Mouse (Mus musculus): ENCODE results near the gene Ccdc83. TPM values are rescaled to one million over a fixed set of nuclear protein-coding genes. Genes with fewer than 3 reads are reported as not detected.

The Ccdc83 gene
- polyA plus RNA-seq, 1 experiment = not detected

Other genes starting within 250 kb of the Ccdc83 start
- gene Picalm, start 135.6 kb downstream of the Ccdc83 start, polyA plus RNA-seq (2012; rRNA removed) = 115 and 118 TPM in 2 replicates
- 62.9 and 63.6 TPM in 2 replicates for gene Sytl2, start 36.5 kb upstream of the Ccdc83 start, polyA plus RNA-seq (2012; rRNA removed)
- 0.62 and 0.67 TPM in 2 replicates for gene Ccdc89, start 160.8 kb upstream of the Ccdc83 start, polyA plus RNA-seq (2012; rRNA removed)
- gene Crebzf, start 177.0 kb upstream of the Ccdc83 start, polyA plus RNA-seq (2012; rRNA removed) = 126 and 139 TPM in 2 replicates
- 40.3 and 41.8 TPM in 2 replicates for gene Tmem126a, start 191.5 kb upstream of the Ccdc83 start, polyA plus RNA-seq (2012; rRNA removed)
- 22.5 and 24.5 TPM in 2 replicates for gene Tmem126b, start 210.2 kb upstream of the Ccdc83 start, polyA plus RNA-seq (2012; rRNA removed)
- gene Dlg2, start 210.9 kb upstream of the Ccdc83 start, polyA plus RNA-seq (2012; rRNA removed) = 139 and 141 TPM in 2 replicates